Mouse (Mus musculus) hindbrain, postnatal 0 days (tissue): ENCODE results near the gene Ccl17. TPM values are rescaled to one million over a fixed set of nuclear protein-coding genes. Genes with fewer than 3 reads are reported as not detected.

ENCODE experiments used
- ATAC-seq: fragments of 200-750 bp; cut with Nextera tagmentation; 2 replicates; pipeline ENCODE4 v1.8.0; 2017; ENCODE audit warnings: mild to moderate bottlenecking, moderate TSS enrichment, moderate library complexity
- DNase-seq: peaks from one replicate; pipeline ENCODE4 v3.0.0-alpha.2; 2015; ENCODE audit warnings: low spot score
- H3K27ac ChIP-seq: fragments of 300-500 bp; sonication (generic); 2 replicates; pipeline ENCODE4 v1.5.1; 2014; ENCODE audit warnings: mild to moderate bottlenecking
- H3K27me3 ChIP-seq: fragments of 300-500 bp; sonication (generic); 2 replicates; pipeline ENCODE4 v1.6.1; 2014; ENCODE audit warnings: low read length, mixed read lengths; ENCODE audit not compliant: insufficient read depth
- H3K36me3 ChIP-seq: fragments of 300-500 bp; sonication (generic); 2 replicates; pipeline ENCODE4 v1.6.1; 2014; ENCODE audit warnings: low read length, mixed read lengths; ENCODE audit not compliant: insufficient read depth
- H3K4me1 ChIP-seq: fragments of 300-500 bp; sonication (generic); 2 replicates; pipeline ENCODE4 v1.6.1; 2014; ENCODE audit warnings: antibody characterized with exemption, low read length, mixed read lengths; ENCODE audit not compliant: insufficient read depth
- H3K4me2 ChIP-seq: fragments of 300-500 bp; sonication (generic); 2 replicates; pipeline ENCODE4 v1.6.1; 2014; ENCODE audit warnings: low read depth, mild to moderate bottlenecking, low read length, moderate library complexity, mixed read lengths
- H3K4me3 ChIP-seq: fragments of 300-500 bp; sonication (generic); 2 replicates; pipeline ENCODE4 v1.5.1; 2014; ENCODE audit warnings: low read length
- H3K9ac ChIP-seq: fragments of 300-500 bp; sonication (generic); replicated peaks from 2 replicates; pipeline ENCODE4 v1.6.1; 2014; ENCODE audit warnings: mild to moderate bottlenecking, low read length, moderate library complexity, mixed read lengths
- H3K9me3 ChIP-seq: fragments of 300-500 bp; sonication (generic); 2 replicates; pipeline ENCODE4 v1.6.1; 2016; ENCODE audit warnings: low read length, mixed read lengths
- CTCF ChIP-seq: IDR thresholded peaks from 2 replicates; pipeline ENCODE4 v1.5.1; 2016; ENCODE audit warnings: antibody characterized with exemption, control low read depth, low read depth
- WGBS: fragments of 180-500 bp; shearing (Covaris S2); extraction: QIAGEN DNeasy Blood & Tissue Kit; methylation state at CpG from one replicate; pipeline ENCODE4 v1.1.7; 2014; 5-methylcytosine and 5-hydroxymethylcytosine counted together
- polyA plus RNA-seq: library from polyadenylated mRNA; unstranded; fragments of >200 nt; fragmentation: Nextera tagmentation; extraction: Ambion mirVana; gene quantifications from 2 replicates; pipeline ENCODE4 v1.2.1, GENCODE M21; 2015
- total RNA-seq: library from RNA; depleted of rRNA; stranded (reverse); fragments of >200 nt; gene quantifications from 2 replicates; pipeline ENCODE4 v1.2.3, GENCODE M21; 2014

Ccl17 gene
- total and polyA plus RNA-seq, 2 experiments from 2014 or later: 4.8 TPM; not detected in 1

DNA sequence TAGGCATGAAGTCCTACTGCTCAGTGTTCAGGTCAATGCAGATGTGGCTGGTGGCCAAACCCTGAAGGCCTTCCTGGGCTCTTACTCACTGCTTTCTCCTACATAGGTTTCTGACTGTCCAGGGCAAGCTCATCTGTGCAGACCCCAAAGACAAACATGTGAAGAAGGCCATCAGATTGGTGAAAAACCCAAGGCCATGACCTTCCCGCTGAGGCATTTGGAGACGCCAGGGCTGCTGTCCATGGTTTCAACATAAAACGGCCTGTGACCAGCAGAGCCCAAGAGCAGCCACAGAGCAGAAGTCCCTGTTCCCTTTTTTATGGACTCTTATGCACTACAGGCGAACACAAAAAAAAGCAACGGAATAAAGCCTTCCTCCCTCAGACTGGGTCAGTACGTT, 1.4 kb downstream of the Ccl17 start:
- Histone ChIP-seq H3K27ac (no peak overlapping the region), H3K4me3 (no peak overlapping the region), H3K4me1 (no peaks in the 10 kb centered on the region), H3K36me3 (no peaks in the 10 kb centered on the region), H3K4me2 (no peak overlapping the region), H3K9ac (no peak overlapping the region), H3K9me3 (no peaks in the 10 kb centered on the region), H3K27me3 (no peaks in the 10 kb centered on the region)
- DNase-seq (no peak), ATAC-seq (no peak)
- WGBS: 81% methylated on average over 6 of the region's 6 CpGs
- TF ChIP-seq CTCF: no peak

DNA sequence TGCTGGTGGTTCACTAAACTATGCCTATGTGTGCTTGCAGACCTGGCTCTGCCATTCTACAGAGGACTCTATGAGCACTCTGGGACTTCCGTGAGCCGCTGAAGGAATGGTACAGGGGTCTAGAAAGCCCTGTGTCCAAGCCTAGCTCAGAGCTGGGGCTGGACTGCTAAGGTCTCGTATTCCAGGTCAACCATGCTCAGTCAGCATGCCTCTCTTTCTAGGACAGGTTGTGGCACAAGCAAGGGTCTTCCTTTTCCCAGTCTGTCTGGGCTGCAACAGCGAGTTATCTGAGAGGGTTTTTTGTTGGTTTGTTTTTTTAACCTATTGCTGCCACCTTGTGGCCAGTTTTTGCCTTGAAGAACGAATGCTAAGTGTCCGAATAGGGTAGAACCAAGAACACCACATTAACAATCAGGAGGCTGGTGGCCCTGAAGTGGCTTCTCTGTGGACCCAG, 2.4 kb downstream of the Ccl17 start:
- no peaks in the 10 kb centered on the region for H3K9me3 ChIP-seq
- TF ChIP-seq CTCF: peak; percentile 81
- DNase-seq: peak; percentile 95
- WGBS: 22% methylated on average over 6 of the region's 6 CpGs
- peak overlapping the region; percentile 19 for H3K4me2 ChIP-seq
- H3K27ac ChIP-seq: peak overlapping the region; percentile 27; the same call in 1 of the 2 replicates
- H3K36me3 ChIP-seq: no peaks in the 10 kb centered on the region
- no peaks in the 10 kb centered on the region for H3K4me1 ChIP-seq
- ATAC-seq: peak; percentile 72
- H3K27me3 ChIP-seq: no peaks in the 10 kb centered on the region
- H3K4me3 ChIP-seq: no peak overlapping the region
- no peak overlapping the region for H3K9ac ChIP-seq

GRCm38 (mm10) chr8:94814556-94814955, 4.3 kb downstream of the Ccl17 start:
- DNase-seq: peak; percentile 53
- Histone ChIP-seq H3K9me3 (no peaks in the 10 kb centered on the region), H3K4me2 (no peak overlapping the region), H3K4me3 (no peak overlapping the region), H3K9ac (no peak overlapping the region), H3K27me3 (no peaks in the 10 kb centered on the region), H3K36me3 (no peaks in the 10 kb centered on the region), H3K27ac (no peak overlapping the region), H3K4me1 (no peaks in the 10 kb centered on the region)
- ATAC-seq: no peak
- TF ChIP-seq CTCF: peak; percentile 70
- WGBS: 0% methylated on average over 1 of the region's 1 CpGs

GRCm38 (mm10) chr8:94817933-94818332, 7.7 kb downstream of the Ccl17 start:
- ATAC-seq: no peak
- WGBS: 93% methylated on average over 11 of the region's 11 CpGs
- no peak for DNase-seq

GRCm38 (mm10) chr8:94819671-94820179, 9.5 kb downstream of the Ccl17 start:
- no peak overlapping the region for H3K9ac ChIP-seq
- H3K27me3 ChIP-seq: no peaks in the 10 kb centered on the region
- WGBS: 87% methylated on average over 6 of the region's 6 CpGs
- TF ChIP-seq CTCF: no peak
- no peak for DNase-seq
- no peak overlapping the region for H3K27ac ChIP-seq
- H3K4me3 ChIP-seq: no peak overlapping the region
- no peaks in the 10 kb centered on the region for H3K9me3 ChIP-seq
- H3K4me2 ChIP-seq: no peak overlapping the region
- no peak for ATAC-seq
- H3K4me1 ChIP-seq: no peaks in the 10 kb centered on the region
- H3K36me3 ChIP-seq: peaks cover 13% of the 10 kb centered on the region

More at GRCm38 (mm10) chr8:94817933-94818332, 7.7 kb downstream of the Ccl17 start:
- Histone ChIP-seq H3K9ac (no peak overlapping the region), H3K36me3 (peaks cover 8% of the 10 kb centered on the region; the same call in 1 of the 2 replicates), H3K27ac (no peak overlapping the region), H3K4me3 (no peak overlapping the region), H3K27me3 (no peaks in the 10 kb centered on the region), H3K4me2 (no peak overlapping the region), H3K4me1 (no peaks in the 10 kb centered on the region), H3K9me3 (no peaks in the 10 kb centered on the region)
- TF ChIP-seq CTCF: no peak

- 87% methylated on average over 7 of the region's 7 CpGs for WGBS
- no peak for ATAC-seq
Measured at GRCm38 (mm10) chr8:94820553-94820952, 10.3 kb downstream of the Ccl17 start.

GRCm38 (mm10) chr8:94821381-94821780, 11.1 kb downstream of the Ccl17 start:
- no peak overlapping the region for H3K4me2 ChIP-seq
- H3K9ac ChIP-seq: no peak overlapping the region
- no peaks in the 10 kb centered on the region for H3K9me3 ChIP-seq
- no peaks in the 10 kb centered on the region for H3K4me1 ChIP-seq
- DNase-seq (no peak), ATAC-seq (no peak)
- no peak overlapping the region for H3K27ac ChIP-seq
- no peak overlapping the region for H3K4me3 ChIP-seq
- WGBS: 82% methylated on average over 2 of the region's 2 CpGs
- no peak for TF ChIP-seq CTCF
- peaks cover 19% of the 10 kb centered on the region for H3K36me3 ChIP-seq
- H3K27me3 ChIP-seq: no peaks in the 10 kb centered on the region

More at GRCm38 (mm10) chr8:94820553-94820952, 10.3 kb downstream of the Ccl17 start:
- no peak overlapping the region for H3K27ac ChIP-seq
- DNase-seq: no peak
- no peak overlapping the region for H3K9ac ChIP-seq
- no peaks in the 10 kb centered on the region for H3K27me3 ChIP-seq
- H3K36me3 ChIP-seq: peaks cover 19% of the 10 kb centered on the region
- H3K9me3 ChIP-seq: no peaks in the 10 kb centered on the region
- no peaks in the 10 kb centered on the region for H3K4me1 ChIP-seq
- no peak overlapping the region for H3K4me3 ChIP-seq
- H3K4me2 ChIP-seq: no peak overlapping the region
- no peak for TF ChIP-seq CTCF
